Comparison of ENCODE assay signal across 16 mouse cellular contexts in the genomic region with DNA sequence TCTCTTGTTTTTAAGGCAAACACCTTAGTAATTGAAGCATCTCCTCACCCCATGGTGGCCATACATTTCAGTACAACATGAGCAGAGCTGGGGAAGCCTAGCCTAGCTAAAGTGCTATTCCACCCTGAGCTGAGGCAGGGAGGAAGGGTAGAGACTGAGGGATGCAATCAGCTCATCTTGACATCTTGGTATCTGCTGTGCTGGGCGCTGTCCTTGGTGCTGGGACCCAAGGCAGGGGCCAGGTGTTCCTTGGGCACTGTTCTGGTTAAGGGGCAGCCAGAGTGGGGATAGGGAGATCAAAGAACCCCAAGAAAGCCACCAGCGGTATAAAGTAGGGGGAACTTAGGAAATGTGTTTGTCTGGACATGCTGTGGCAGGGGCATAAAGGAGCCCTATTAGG.
DNase-seq lines count a peak whose midpoint lies in the region; ATAC-seq lines count a peak whose summit lies in the region.
"Had no signal": no experiment of that assay in that cellular context is flagged by ENCODE, and none has a peak within 500 bp of the region (broad histone marks: within the 10 kb centered on the region; RNA-seq: fewer than 3 reads in every experiment).

No protein-coding gene starts in this region.

- H3K4me1 ChIP-seq in embryonic facial prominence, embryonic 11.5 days (ENCODE audit: control insufficient read depth, insufficient read depth, low read length), result no peaks in the 10 kb centered on the region
- H3K4me1 ChIP-seq: hindbrain, embryonic 13.5 days; megakaryocyte, embryonic 14.5 days had no signal

- H3K36me3 ChIP-seq in embryonic facial prominence, embryonic 11.5 days (replicated peaks; ENCODE audit: control insufficient read depth, insufficient read depth, low read depth, low read length), result no peaks in the 10 kb centered on the region
- H3K36me3 ChIP-seq: heart, embryonic 13.5 days; hindbrain, embryonic 13.5 days; limb, embryonic 13.5 days had no signal

- no peak overlapping the region for H3K4me3 ChIP-seq in embryonic facial prominence, embryonic 11.5 days (ENCODE audit: low read depth, low read length)
- H3K4me3 ChIP-seq: heart, embryonic 13.5 days; hindbrain, embryonic 13.5 days; limb, embryonic 13.5 days; megakaryocyte, embryonic 14.5 days had no signal

- peak; percentile 47 for DNase-seq in kidney, postnatal 10 days
- DNase-seq in kidney, adult 11 months, result no peak
- peak; percentile 11 for DNase-seq in 416B (ENCODE audit: low read depth)
- peak; percentile 31 for DNase-seq in Muller cell, postnatal 12 days (ENCODE audit: inconsistent ontology term)
- DNase-seq in embryonic facial prominence, embryonic 11.5 days (ENCODE audit: low spot score), result peak; percentile 54
- no peak for DNase-seq in layer of hippocampus, adult 9-10 months (ENCODE audit: low spot score)
- no peak for DNase-seq in layer of hippocampus, postnatal 36 days
- DNase-seq: cerebellum, adult 9-10 months; gastrocnemius, postnatal 36 days; kidney, postnatal 14 days; lung, adult 2 months had no signal

- 9% methylated on average over 2 of the region's 2 CpGs for WGBS in embryonic facial prominence, embryonic 11.5 days

- no peak overlapping the region for H3K27ac ChIP-seq in embryonic facial prominence, embryonic 11.5 days (replicated peaks; ENCODE audit: low read depth, low read length)
- H3K27ac ChIP-seq: heart, embryonic 13.5 days; hindbrain, embryonic 13.5 days; limb, embryonic 13.5 days had no signal

- H3K9me3 ChIP-seq in embryonic facial prominence, embryonic 11.5 days (replicated peaks; ENCODE audit: control insufficient read depth, low read length), result no peaks in the 10 kb centered on the region
- H3K9me3 ChIP-seq: heart, embryonic 13.5 days; hindbrain, embryonic 13.5 days; limb, embryonic 13.5 days; megakaryocyte, embryonic 14.5 days had no signal

- H3K4me2 ChIP-seq in embryonic facial prominence, embryonic 11.5 days (ENCODE audit: low read depth, low read length), result no peak overlapping the region
- H3K4me2 ChIP-seq: heart, embryonic 13.5 days; hindbrain, embryonic 13.5 days; limb, embryonic 13.5 days had no signal

- H3K9ac ChIP-seq in embryonic facial prominence, embryonic 11.5 days (replicated peaks; ENCODE audit: low read length), result no peak overlapping the region
- H3K9ac ChIP-seq: heart, embryonic 13.5 days; hindbrain, embryonic 13.5 days; limb, embryonic 13.5 days had no signal

- ATAC-seq in embryonic facial prominence, embryonic 11.5 days (replicated peaks; ENCODE audit: insufficient number of reproducible peaks, low FRiP score, low TSS enrichment, low read depth), result no peak
- ATAC-seq: CD4-positive, CD25-positive, alpha-beta regulatory T cell, adult 4 months had no signal

- H3K27me3 ChIP-seq in embryonic facial prominence, embryonic 11.5 days (ENCODE audit: control insufficient read depth, insufficient read depth, low read length), result no peaks in the 10 kb centered on the region
- H3K27me3 ChIP-seq: hindbrain, embryonic 13.5 days had no signal

Comparison
In these comparisons a context has a peak if more than half of its experiments do, and no peak if none do; other contexts are left out.
1. DNase-seq: peak in kidney, postnatal 10 days (single experiment), 416B (single experiment), Muller cell, postnatal 12 days (single experiment) and embryonic facial prominence, embryonic 11.5 days (single experiment); none in kidney, adult 11 months (single experiment), layer of hippocampus, adult 9-10 months (single experiment) and layer of hippocampus, postnatal 36 days (0 of 2).